12 mouse cellular contexts compared by ENCODE assay signal in genomic region chr15:90082175-90082951, GRCm38 (mm10).
DNase-seq lines count a peak whose midpoint lies in the region; ATAC-seq and TF ChIP-seq lines count a peak whose summit lies in the region.
"Had no signal": no experiment of that assay in that cellular context is flagged by ENCODE, and none has a peak within 500 bp of the region (broad histone marks: within the 10 kb centered on the region; RNA-seq: fewer than 3 reads in every experiment).

No protein-coding gene starts in this region.

- H3K9ac ChIP-seq in stomach, embryonic 14.5 days (replicated peaks; ENCODE audit: low read depth, low read length): no peak overlapping the region
- H3K9ac ChIP-seq in stomach, postnatal 0 days (ENCODE audit: low read length): no peak overlapping the region
- no peak overlapping the region for H3K9ac ChIP-seq in stomach, embryonic 16.5 days (ENCODE audit: low read length)

- no peaks in the 10 kb centered on the region for H3K27me3 ChIP-seq in stomach, embryonic 14.5 days (ENCODE audit: control insufficient read depth, insufficient read depth, low read length)
- H3K27me3 ChIP-seq in stomach, postnatal 0 days (ENCODE audit: control insufficient read depth, insufficient read depth, low read length): no peaks in the 10 kb centered on the region
- H3K27me3 ChIP-seq in stomach, embryonic 16.5 days (ENCODE audit: control insufficient read depth, insufficient read depth, low read length): no peaks in the 10 kb centered on the region

- no peak overlapping the region for H3K4me2 ChIP-seq in stomach, embryonic 14.5 days (replicated peaks; ENCODE audit: low read depth, low read length)
- H3K4me2 ChIP-seq in stomach, postnatal 0 days (replicated peaks; ENCODE audit: low read depth): no peak overlapping the region
- no peak overlapping the region for H3K4me2 ChIP-seq in stomach, embryonic 16.5 days (ENCODE audit: low read depth, low read length)

- no peak overlapping the region for H3K4me3 ChIP-seq in stomach, embryonic 14.5 days (ENCODE audit: low read depth, low read length)
- H3K4me3 ChIP-seq in stomach, postnatal 0 days (ENCODE audit: low read depth, low read length): no peak overlapping the region
- no peak overlapping the region for H3K4me3 ChIP-seq in stomach, embryonic 16.5 days (replicated peaks; ENCODE audit: low read length)
- H3K4me3 ChIP-seq: layer of hippocampus, adult 2 months had no signal

- H3K4me1 ChIP-seq in stomach, embryonic 14.5 days (ENCODE audit: control insufficient read depth, insufficient read depth, low read length): no peaks in the 10 kb centered on the region
- no peaks in the 10 kb centered on the region for H3K4me1 ChIP-seq in stomach, postnatal 0 days (replicated peaks; ENCODE audit: control insufficient read depth, insufficient read depth)
- H3K4me1 ChIP-seq in stomach, embryonic 16.5 days (ENCODE audit: control insufficient read depth, insufficient read depth, low read length): no peaks in the 10 kb centered on the region

- H3K36me3 ChIP-seq in stomach, embryonic 14.5 days (ENCODE audit: control insufficient read depth, insufficient read depth, low read length): no peaks in the 10 kb centered on the region
- no peaks in the 10 kb centered on the region for H3K36me3 ChIP-seq in stomach, postnatal 0 days (ENCODE audit: control insufficient read depth, insufficient read depth, low read length)
- H3K36me3 ChIP-seq in stomach, embryonic 16.5 days (ENCODE audit: control insufficient read depth, insufficient read depth, low read length): no peaks in the 10 kb centered on the region

- 45% methylated on average over 9 of the region's 9 CpGs for WGBS in stomach, embryonic 14.5 days
- WGBS in stomach, postnatal 0 days: 53% methylated on average over 9 of the region's 9 CpGs
- WGBS in stomach, embryonic 16.5 days: 42% methylated on average over 9 of the region's 9 CpGs

- TF ChIP-seq EP300 in stomach, postnatal 0 days (optimal IDR thresholded peaks at IDR 0.05): no peak

- H3K27ac ChIP-seq in stomach, embryonic 14.5 days (ENCODE audit: low read length): no peak overlapping the region
- H3K27ac ChIP-seq in stomach, postnatal 0 days (replicated peaks): no peak overlapping the region
- no peak overlapping the region for H3K27ac ChIP-seq in stomach, embryonic 16.5 days (ENCODE audit: low read length)
- H3K27ac ChIP-seq: layer of hippocampus, adult 2 months had no signal

- peak; percentile 10 for DNase-seq in kidney, postnatal 10 days
- no peak for DNase-seq in kidney, adult 8-10 months
- no peak for DNase-seq in stomach, postnatal 0 days (ENCODE audit: low spot score)
- DNase-seq in forelimb bud, embryonic 11.5 days (ENCODE audit: low read depth, low spot score): peak; percentile 35
- no peak for DNase-seq in urinary bladder, postnatal 4 days (ENCODE audit: low spot score in 2 of 2)
- no peak for DNase-seq in thymus, postnatal 36 days
- DNase-seq: cerebellum, adult 8-10 months; lung, adult 18-20 months had no signal

- no peak for TF ChIP-seq CTCF in stomach, postnatal 0 days (IDR thresholded peaks at IDR 0.05; ENCODE audit: low read depth)

- peak; percentile 69; the same call in 1 of the 2 replicates for ATAC-seq in stomach, embryonic 14.5 days (ENCODE audit: insufficient number of reproducible peaks, insufficient read depth, low FRiP score, low read depth)
- ATAC-seq in stomach, postnatal 0 days (ENCODE audit: low FRiP score, low TSS enrichment): no peak
- peak; percentile 69; the same call in 1 of the 2 replicates for ATAC-seq in stomach, embryonic 16.5 days (ENCODE audit: insufficient read depth, low FRiP score)
- ATAC-seq: inflammation-experienced regulatory T-cells, adult 6 months had no signal

- no peaks in the 10 kb centered on the region for H3K9me3 ChIP-seq in stomach, embryonic 14.5 days (ENCODE audit: control insufficient read depth, low read depth, low read length)
- no peaks in the 10 kb centered on the region for H3K9me3 ChIP-seq in stomach, postnatal 0 days (ENCODE audit: control insufficient read depth, low read length)
- no peaks in the 10 kb centered on the region for H3K9me3 ChIP-seq in stomach, embryonic 16.5 days (replicated peaks; ENCODE audit: control insufficient read depth, low read length)

Comparison
In these comparisons a context has a peak if more than half of its experiments do, and no peak if none do; other contexts are left out.
1. DNase-seq: peak in kidney, postnatal 10 days (single experiment) and forelimb bud, embryonic 11.5 days (single experiment); none in kidney, adult 8-10 months (0 of 2), stomach, postnatal 0 days (single experiment), urinary bladder, postnatal 4 days (0 of 2) and thymus, postnatal 36 days (0 of 2).